Mouse (Mus musculus): Measurements from ENCODE around the gene Zpbp. TPM values are rescaled to one million over a fixed set of nuclear protein-coding genes. Genes with fewer than 3 reads are reported as not detected.

Gene Zpbp
- polyA plus RNA-seq, 1 experiment from 2014 or later: 0.15 TPM

- ATAC-seq (no peak), DNase-seq (no peak)
- TF ChIP-seq CTCF (IDR thresholded peaks at IDR 0.05; ENCODE audit: low read depth) (no peak), EP300 (IDR thresholded peaks at IDR 0.05; ENCODE audit: low read depth) (no peak)
- Histone ChIP-seq H3K9ac (replicated peaks) (no peak overlapping the region), H3K27me3 (ENCODE audit: insufficient read depth, low read length) (no peaks in the 10 kb centered on the region), H3K9me3 (ENCODE audit: low read length) (no peaks in the 10 kb centered on the region), H3K36me3 (replicated peaks; ENCODE audit: insufficient read depth, low read length) (no peaks in the 10 kb centered on the region), H3K4me2 (ENCODE audit: low read depth, low read length) (no peak overlapping the region), H3K4me1 (ENCODE audit: insufficient read depth) (no peaks in the 10 kb centered on the region; the same call in 1 of the 2 replicates), H3K4me3 (ENCODE audit: low read depth, low read length) (no peak overlapping the region), H3K27ac (ENCODE audit: low read depth) (no peak overlapping the region)
- WGBS (ENCODE audit: insufficient replicate concordance): 38% methylated on average over 8 of the region's 8 CpGs
These were observed 22.2 kb upstream of the Zpbp start for GRCm38 (mm10) chr11:11484378-11484777.

GRCm38 (mm10) chr11:11468924-11469323, 6.7 kb upstream of the Zpbp start:
- H3K9me3 ChIP-seq (ENCODE audit: low read length): no peaks in the 10 kb centered on the region
- no peaks in the 10 kb centered on the region for H3K36me3 ChIP-seq (replicated peaks; ENCODE audit: insufficient read depth, low read length)
- H3K9ac ChIP-seq (replicated peaks): no peak overlapping the region
- no peaks in the 10 kb centered on the region for H3K4me1 ChIP-seq (ENCODE audit: insufficient read depth)
- no peaks in the 10 kb centered on the region for H3K27me3 ChIP-seq (ENCODE audit: insufficient read depth, low read length)
- H3K4me3 ChIP-seq (ENCODE audit: low read depth, low read length): no peak overlapping the region
- ATAC-seq (no peak), DNase-seq (no peak)
- H3K27ac ChIP-seq (ENCODE audit: low read depth): no peak overlapping the region
- no peak overlapping the region for H3K4me2 ChIP-seq (ENCODE audit: low read depth, low read length)
- TF ChIP-seq CTCF (IDR thresholded peaks at IDR 0.05; ENCODE audit: low read depth) (no peak), EP300 (IDR thresholded peaks at IDR 0.05; ENCODE audit: low read depth) (no peak)

GRCm38 (mm10) chr11:11462561-11462890, 318 bp upstream of the Zpbp start:
- peak overlapping the region; percentile 52; the same call in 1 of the 2 replicates for H3K27ac ChIP-seq (ENCODE audit: low read depth)
- peak overlapping the region; percentile 71 for H3K4me3 ChIP-seq (ENCODE audit: low read depth, low read length)
- peak overlapping the region; percentile 91 for H3K4me2 ChIP-seq (ENCODE audit: low read depth, low read length)
- no peak for ATAC-seq
- TF ChIP-seq CTCF (IDR thresholded peaks at IDR 0.05; ENCODE audit: low read depth) (no peak), EP300 (IDR thresholded peaks at IDR 0.05; ENCODE audit: low read depth) (no peak)
- peaks cover 7% of the 10 kb centered on the region; the same call in 1 of the 2 replicates for H3K4me1 ChIP-seq (ENCODE audit: insufficient read depth)
- WGBS (ENCODE audit: insufficient replicate concordance): 62% methylated on average over 5 of the region's 5 CpGs
- H3K27me3 ChIP-seq (ENCODE audit: insufficient read depth, low read length): no peaks in the 10 kb centered on the region
- H3K9ac ChIP-seq (replicated peaks): peak overlapping the region; percentile 65
- H3K9me3 ChIP-seq (ENCODE audit: low read length): no peaks in the 10 kb centered on the region
- no peaks in the 10 kb centered on the region for H3K36me3 ChIP-seq (replicated peaks; ENCODE audit: insufficient read depth, low read length)
- DNase-seq: no peak

GRCm38 (mm10) chr11:11455037-11455436, 7.2 kb downstream of the Zpbp start:
- Histone ChIP-seq H3K4me3 (ENCODE audit: low read depth, low read length) (no peak overlapping the region), H3K4me2 (ENCODE audit: low read depth, low read length) (no peak overlapping the region), H3K9ac (replicated peaks) (no peak overlapping the region), H3K4me1 (ENCODE audit: insufficient read depth) (no peaks in the 10 kb centered on the region), H3K27me3 (ENCODE audit: insufficient read depth, low read length) (no peaks in the 10 kb centered on the region), H3K9me3 (ENCODE audit: low read length) (no peaks in the 10 kb centered on the region), H3K36me3 (replicated peaks; ENCODE audit: insufficient read depth, low read length) (no peaks in the 10 kb centered on the region), H3K27ac (ENCODE audit: low read depth) (no peak overlapping the region)
- WGBS (ENCODE audit: insufficient replicate concordance): 25% methylated on average over 2 of the region's 2 CpGs
- TF ChIP-seq CTCF (IDR thresholded peaks at IDR 0.05; ENCODE audit: low read depth) (peak; percentile 66), EP300 (IDR thresholded peaks at IDR 0.05; ENCODE audit: low read depth) (no peak)
- ATAC-seq: no peak
- DNase-seq: no peak

- Histone ChIP-seq H3K36me3 (replicated peaks; ENCODE audit: insufficient read depth, low read length) (no peaks in the 10 kb centered on the region), H3K9ac (replicated peaks) (no peak overlapping the region), H3K4me1 (ENCODE audit: insufficient read depth) (no peaks in the 10 kb centered on the region), H3K27ac (ENCODE audit: low read depth) (no peak overlapping the region), H3K4me2 (ENCODE audit: low read depth, low read length) (no peak overlapping the region), H3K4me3 (ENCODE audit: low read depth, low read length) (no peak overlapping the region), H3K9me3 (ENCODE audit: low read length) (no peaks in the 10 kb centered on the region), H3K27me3 (ENCODE audit: insufficient read depth, low read length) (no peaks in the 10 kb centered on the region)
- no peak for TF ChIP-seq EP300 (IDR thresholded peaks at IDR 0.05; ENCODE audit: low read depth)
- no peak for TF ChIP-seq CTCF (IDR thresholded peaks at IDR 0.05; ENCODE audit: low read depth)
- DNase-seq: no peak
- WGBS (ENCODE audit: insufficient replicate concordance): 34% methylated on average over 2 of the region's 2 CpGs
- ATAC-seq: no peak
These were observed 44.9 kb downstream of the Zpbp start for GRCm38 (mm10) chr11:11417356-11417755.

- H3K4me2 ChIP-seq (ENCODE audit: low read depth, low read length): no peak overlapping the region
- H3K9me3 ChIP-seq (ENCODE audit: low read length): no peaks in the 10 kb centered on the region
- WGBS (ENCODE audit: insufficient replicate concordance): 69% methylated on average over 5 of the region's 5 CpGs
- no peaks in the 10 kb centered on the region for H3K36me3 ChIP-seq (replicated peaks; ENCODE audit: insufficient read depth, low read length)
- H3K9ac ChIP-seq (replicated peaks): no peak overlapping the region
- no peaks in the 10 kb centered on the region for H3K4me1 ChIP-seq (ENCODE audit: insufficient read depth)
- no peak overlapping the region for H3K27ac ChIP-seq (ENCODE audit: low read depth)
- no peak for TF ChIP-seq EP300 (IDR thresholded peaks at IDR 0.05; ENCODE audit: low read depth)
- no peak for TF ChIP-seq CTCF (IDR thresholded peaks at IDR 0.05; ENCODE audit: low read depth)
- no peak overlapping the region for H3K4me3 ChIP-seq (ENCODE audit: low read depth, low read length)
- no peak for DNase-seq
- H3K27me3 ChIP-seq (ENCODE audit: insufficient read depth, low read length): no peaks in the 10 kb centered on the region
- no peak for ATAC-seq
These were observed 48.0 kb downstream of the Zpbp start for GRCm38 (mm10) chr11:11414188-11414587.

GRCm38 (mm10) chr11:11394686-11395085, 67.5 kb downstream of the Zpbp start:
- H3K36me3 ChIP-seq (replicated peaks; ENCODE audit: insufficient read depth, low read length): no peaks in the 10 kb centered on the region
- H3K4me1 ChIP-seq (ENCODE audit: insufficient read depth): no peaks in the 10 kb centered on the region
- H3K9me3 ChIP-seq (ENCODE audit: low read length): no peaks in the 10 kb centered on the region
- TF ChIP-seq CTCF (IDR thresholded peaks at IDR 0.05; ENCODE audit: low read depth) (peak; percentile 15; the same call in 1 of the 2 replicates), EP300 (IDR thresholded peaks at IDR 0.05; ENCODE audit: low read depth) (no peak)
- DNase-seq (no peak), ATAC-seq (no peak)
- no peaks in the 10 kb centered on the region for H3K27me3 ChIP-seq (ENCODE audit: insufficient read depth, low read length)
- 59% methylated on average over 5 of the region's 5 CpGs for WGBS (ENCODE audit: insufficient replicate concordance)
- no peak overlapping the region for H3K4me3 ChIP-seq (ENCODE audit: low read depth, low read length)
- no peak overlapping the region for H3K27ac ChIP-seq (ENCODE audit: low read depth)
- no peak overlapping the region for H3K9ac ChIP-seq (replicated peaks)
- H3K4me2 ChIP-seq (ENCODE audit: low read depth, low read length): no peak overlapping the region

All from liver, postnatal 0 days (tissue).